Mouse (Mus musculus): ENCODE data around the gene Calr4.

DNA sequence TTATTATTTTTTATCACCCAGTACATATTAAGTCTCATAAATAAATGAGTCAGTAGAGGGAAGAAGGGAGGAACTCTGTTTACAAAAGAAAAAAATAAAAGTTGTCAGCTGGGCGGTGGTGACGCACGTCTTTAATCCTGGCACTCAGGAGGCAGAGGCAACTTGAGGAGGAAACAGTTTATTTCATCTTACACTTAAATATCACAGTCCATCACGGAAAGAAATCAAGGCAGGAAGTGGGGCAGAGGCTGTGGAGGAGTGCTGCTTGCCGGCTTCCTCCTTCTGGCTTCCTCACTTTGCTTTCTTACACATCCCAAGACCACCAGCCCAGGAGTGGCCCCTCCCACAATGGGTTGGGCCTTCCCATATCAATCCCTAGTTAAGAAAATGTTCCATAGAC is 8.2 kb upstream of the Calr4 start:
- no peak for TF ChIP-seq USF1 (IDR thresholded peaks at IDR 0.05; ENCODE audit: low read depth, low read length)
- TF ChIP-seq EP300 (IDR thresholded peaks at IDR 0.05; ENCODE audit: low read length): no peak
- no peak for TF ChIP-seq RCOR1 (conservative IDR thresholded peaks at IDR 0.05; ENCODE audit: low read depth, low read length)
- no peak for TF ChIP-seq E2F4 (IDR thresholded peaks at IDR 0.05; ENCODE audit: insufficient replicate concordance, low read depth, low read length)
- no peak for TF ChIP-seq ZMIZ1 (IDR thresholded peaks at IDR 0.05; ENCODE audit: low read depth, low read length)
- TF ChIP-seq CTCF (conservative IDR thresholded peaks at IDR 0.05 in 1 of 2, IDR thresholded peaks at IDR 0.05 in 1 of 2; ENCODE audit: low read depth in 2 of 2, low read length in 2 of 2): no peak
- TF ChIP-seq KAT2A (IDR thresholded peaks at IDR 0.05; ENCODE audit: insufficient replicate concordance, low read length): no peak
- no peak for TF ChIP-seq POLR2A (IDR thresholded peaks at IDR 0.05; ENCODE audit: low read depth, low read length)
- no peak for TF ChIP-seq BHLHE40 (IDR thresholded peaks at IDR 0.05; ENCODE audit: low read depth, low read length)
- no peak for TF ChIP-seq TBP (conservative IDR thresholded peaks at IDR 0.05; ENCODE audit: low read depth, low read length)
- no peak for TF ChIP-seq MAFK (IDR thresholded peaks at IDR 0.05; ENCODE audit: insufficient replicate concordance, low read length)
- no peak for TF ChIP-seq ZNF384 (IDR thresholded peaks at IDR 0.05; ENCODE audit: low read depth, low read length)
- TF ChIP-seq RAD21 (IDR thresholded peaks at IDR 0.05; ENCODE audit: low read depth, low read length): no peak
